Mouse (Mus musculus): ENCODE data around the gene Rps12-ps3.

Rps12-ps3 gene

GRCm38 (mm10) chr19:59321990-59322389, at the start of gene Rps12-ps3:
Rps12-ps3 (plus strand) TSS chr19:59322290.
- in situ Hi-C loops (cut with MboI; ENCODE audit: unreplicated experiment in 2 of 2): no loop called here

GRCm38 (mm10) chr19:59273190-59273589, 48.9 kb upstream of the Rps12-ps3 start:
- in situ Hi-C loops (cut with MboI; ENCODE audit: unreplicated experiment in 2 of 2): no loop called here

GRCm38 (mm10) chr19:59276354-59276753, 45.7 kb upstream of the Rps12-ps3 start:
- in situ Hi-C loops (cut with MboI; ENCODE audit: unreplicated experiment in 2 of 2): no loop called here

- in situ Hi-C loops (cut with MboI; ENCODE audit: unreplicated experiment in 2 of 2): no loop called here
Measured at GRCm38 (mm10) chr19:59280841-59281240, 41.2 kb upstream of the Rps12-ps3 start.

- in situ Hi-C loops (cut with MboI; ENCODE audit: unreplicated experiment in 2 of 2): no loop called here
Measured at GRCm38 (mm10) chr19:59282001-59282400, 40.1 kb upstream of the Rps12-ps3 start.

GRCm38 (mm10) chr19:59289042-59289441, 33.0 kb upstream of the Rps12-ps3 start:
- in situ Hi-C loops (cut with MboI; ENCODE audit: unreplicated experiment in 2 of 2): no loop called here

- in situ Hi-C loops (cut with MboI; ENCODE audit: unreplicated experiment in 2 of 2): no loop called here
Measured at GRCm38 (mm10) chr19:59289811-59290210, 32.3 kb upstream of the Rps12-ps3 start.

GRCm38 (mm10) chr19:59292183-59292839, 29.8 kb upstream of the Rps12-ps3 start:
- in situ Hi-C loops (cut with MboI; ENCODE audit: unreplicated experiment in 2 of 2): no loop called here

GRCm38 (mm10) chr19:59315308-59315707, 6.8 kb upstream of the Rps12-ps3 start:
- in situ Hi-C loops (cut with MboI; ENCODE audit: unreplicated experiment in 2 of 2): loop anchor here in 1 of 2 experiments (5.0 kb wide), 1 partner anchor 73 kb away; no protein-coding TSS in a partner anchor

- in situ Hi-C loops (cut with MboI; ENCODE audit: unreplicated experiment in 2 of 2): loop anchor here in 1 of 2 experiments (5.0 kb wide), 1 partner anchor 74 kb away; no protein-coding TSS in a partner anchor
Measured at GRCm38 (mm10) chr19:59316571-59316970, 5.5 kb upstream of the Rps12-ps3 start.

- in situ Hi-C loops (cut with MboI; ENCODE audit: unreplicated experiment in 2 of 2): no loop called here
Measured at GRCm38 (mm10) chr19:59330816-59331225, 8.7 kb downstream of the Rps12-ps3 start.

- in situ Hi-C loops (cut with MboI; ENCODE audit: unreplicated experiment in 2 of 2): no loop called here
Measured at GRCm38 (mm10) chr19:59336655-59337054, 14.6 kb downstream of the Rps12-ps3 start.

GRCm38 (mm10) chr19:59337872-59338681, 16.0 kb downstream of the Rps12-ps3 start:
- in situ Hi-C loops (cut with MboI; ENCODE audit: unreplicated experiment in 2 of 2): no loop called here

GRCm38 (mm10) chr19:59339908-59340307, 17.8 kb downstream of the Rps12-ps3 start:
- in situ Hi-C loops (cut with MboI; ENCODE audit: unreplicated experiment in 2 of 2): no loop called here

- in situ Hi-C loops (cut with MboI; ENCODE audit: unreplicated experiment in 2 of 2): no loop called here
Measured at GRCm38 (mm10) chr19:59342964-59343363, 20.9 kb downstream of the Rps12-ps3 start.

GRCm38 (mm10) chr19:59344304-59344711, 22.2 kb downstream of the Rps12-ps3 start:
- in situ Hi-C loops (cut with MboI; ENCODE audit: unreplicated experiment in 2 of 2): no loop called here

GRCm38 (mm10) chr19:59345081-59345657, 23.1 kb downstream of the Rps12-ps3 start:
- in situ Hi-C loops (cut with MboI; ENCODE audit: unreplicated experiment in 2 of 2): loop anchor here in 1 of 2 experiments (5.0 kb wide), 1 partner anchor 37 kb away; no protein-coding TSS in a partner anchor

GRCm38 (mm10) chr19:59345658-59346283, 23.7 kb downstream of the Rps12-ps3 start, which contains the start of gene Pdzd8:
Pdzd8 (minus strand) TSS chr19:59345780.
- in situ Hi-C loops (cut with MboI; ENCODE audit: unreplicated experiment in 2 of 2): loop anchor here in 1 of 2 experiments (5.0 kb wide), 1 partner anchor 37 kb away; no protein-coding TSS in a partner anchor

- in situ Hi-C loops (cut with MboI; ENCODE audit: unreplicated experiment in 2 of 2): loop anchor here in 1 of 2 experiments (5.0 kb wide), 1 partner anchor 36 kb away; no protein-coding TSS in a partner anchor
Measured at GRCm38 (mm10) chr19:59346325-59346724, 24.2 kb downstream of the Rps12-ps3 start.

GRCm38 (mm10) chr19:59349329-59349960, 27.4 kb downstream of the Rps12-ps3 start:
- in situ Hi-C loops (cut with MboI; ENCODE audit: unreplicated experiment in 2 of 2): loop anchor here in 1 of 2 experiments (5.0 kb wide), 1 partner anchor 33 kb away; no protein-coding TSS in a partner anchor
